Mouse (Mus musculus): ENCODE measurements around the gene Itsn1. TPM values are rescaled to one million over a fixed set of nuclear protein-coding genes. Genes with fewer than 3 reads are reported as not detected.

Itsn1 gene
- polyA plus RNA-seq, 1 experiment: 406 TPM

GRCm38 (mm10) chr16:91789728-91790127 lies 60.6 kb downstream of the Itsn1 start:
- H3K27ac ChIP-seq (ENCODE audit: insufficient read depth, low read depth, low read length): no peak overlapping the region
- TF ChIP-seq POLR2A (IDR thresholded peaks at IDR 0.05; ENCODE audit: insufficient read depth, low read depth, low read length) (no peak), CTCF (IDR thresholded peaks at IDR 0.05; ENCODE audit: insufficient read depth, low read depth, low read length) (no peak)
- 85% methylated on average over 6 of the region's 6 CpGs for WGBS
- peaks cover 16% of the 10 kb centered on the region; the same call in 1 of the 2 replicates for H3K4me1 ChIP-seq (ENCODE audit: control insufficient read depth, insufficient read depth, low read length)
- H3K4me3 ChIP-seq (ENCODE audit: insufficient read depth, low read depth, low read length): no peak overlapping the region

DNA sequence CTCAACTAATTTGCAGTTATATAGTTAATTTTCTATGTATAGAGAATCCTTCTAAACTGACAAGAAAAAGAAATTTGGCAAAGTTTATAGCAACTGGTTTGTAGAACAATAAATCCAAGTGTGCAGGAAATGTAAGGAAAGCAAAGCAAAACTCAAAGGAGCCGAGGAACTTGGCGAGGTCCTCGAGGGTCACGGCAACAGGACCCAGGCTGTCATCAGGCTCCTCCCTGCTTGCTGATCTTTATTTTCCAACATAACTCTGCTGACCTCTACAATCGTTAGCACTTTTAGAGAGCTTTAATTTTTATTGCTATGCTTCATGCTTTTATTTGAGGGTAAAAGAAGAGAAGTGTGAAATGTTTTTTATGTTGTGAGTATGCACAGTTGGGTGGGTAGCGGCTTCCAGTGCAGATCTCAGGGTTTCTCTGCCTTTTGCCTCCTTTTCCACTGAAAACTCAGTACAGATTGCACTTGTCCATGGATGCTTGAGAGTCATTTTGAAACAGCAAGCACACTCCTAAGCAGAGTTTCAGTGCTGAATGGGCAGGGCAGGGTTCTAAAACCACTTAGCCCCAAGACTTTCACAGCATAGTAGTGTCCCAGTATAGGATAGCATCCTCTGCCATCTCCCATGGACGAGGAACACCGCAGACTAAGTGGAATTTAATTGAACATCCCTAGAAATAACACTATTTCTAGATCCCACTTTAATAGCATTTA lies 63.6 kb downstream of the Itsn1 start:
- 43% methylated on average over 8 of the region's 8 CpGs for WGBS
- no peak overlapping the region for H3K4me3 ChIP-seq (ENCODE audit: insufficient read depth, low read depth, low read length)
- H3K4me1 ChIP-seq (ENCODE audit: control insufficient read depth, insufficient read depth, low read length): peaks cover 11% of the 10 kb centered on the region; the same call in 1 of the 2 replicates
- H3K27ac ChIP-seq (ENCODE audit: insufficient read depth, low read depth, low read length): no peak overlapping the region
- TF ChIP-seq POLR2A (IDR thresholded peaks at IDR 0.05; ENCODE audit: insufficient read depth, low read depth, low read length) (no peak), CTCF (IDR thresholded peaks at IDR 0.05; ENCODE audit: insufficient read depth, low read depth, low read length) (no peak)

DNA sequence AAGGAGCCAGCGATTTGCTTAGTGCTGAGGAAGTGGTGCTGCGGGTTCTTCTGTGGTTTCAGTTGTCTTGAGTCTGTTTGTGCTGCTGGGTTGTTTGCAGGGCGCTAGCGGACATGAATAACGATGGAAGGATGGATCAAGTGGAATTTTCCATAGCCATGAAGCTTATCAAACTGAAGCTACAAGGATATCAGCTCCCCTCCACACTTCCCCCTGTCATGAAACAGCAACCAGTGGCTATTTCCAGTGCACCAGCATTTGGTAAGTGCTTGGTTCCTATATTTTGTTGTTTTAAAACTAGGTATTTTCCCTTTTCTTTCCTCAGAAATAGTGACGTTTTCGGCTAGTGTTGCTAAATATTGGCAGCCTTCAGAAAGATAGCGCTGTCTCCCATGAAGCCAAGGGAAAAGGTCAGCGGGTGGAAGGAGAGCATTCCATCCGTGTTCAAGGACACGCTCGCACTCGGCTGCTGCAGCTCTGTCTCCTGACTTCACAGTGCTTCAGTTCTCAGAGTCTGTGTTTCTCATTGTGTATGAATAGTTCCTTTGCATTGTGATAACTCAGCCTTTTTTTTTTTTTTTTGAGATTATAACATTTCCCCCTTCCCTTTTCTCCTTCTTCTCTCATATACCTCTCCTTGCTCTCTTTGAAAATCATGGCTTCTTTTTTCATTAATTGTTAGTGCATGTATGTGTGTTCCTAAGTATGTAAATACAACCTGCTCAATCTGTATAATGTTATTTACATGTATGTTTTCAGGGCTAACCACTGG lies 64.6 kb downstream of the Itsn1 start:
- Histone ChIP-seq H3K4me1 (ENCODE audit: control insufficient read depth, insufficient read depth, low read length) (peaks cover 11% of the 10 kb centered on the region; the same call in 1 of the 2 replicates), H3K27ac (ENCODE audit: insufficient read depth, low read depth, low read length) (no peak overlapping the region), H3K4me3 (ENCODE audit: insufficient read depth, low read depth, low read length) (no peak overlapping the region)
- TF ChIP-seq POLR2A (IDR thresholded peaks at IDR 0.05; ENCODE audit: insufficient read depth, low read depth, low read length) (no peak), CTCF (IDR thresholded peaks at IDR 0.05; ENCODE audit: insufficient read depth, low read depth, low read length) (no peak)
- WGBS: 65% methylated on average over 13 of the region's 13 CpGs

- no peak overlapping the region for H3K4me3 ChIP-seq (ENCODE audit: insufficient read depth, low read depth, low read length)
- WGBS: 66% methylated on average over 7 of the region's 7 CpGs
- TF ChIP-seq POLR2A (IDR thresholded peaks at IDR 0.05; ENCODE audit: insufficient read depth, low read depth, low read length) (no peak), CTCF (IDR thresholded peaks at IDR 0.05; ENCODE audit: insufficient read depth, low read depth, low read length) (no peak)
These were observed 65.2 kb downstream of the Itsn1 start for GRCm38 (mm10) chr16:91794306-91794705.

GRCm38 (mm10) chr16:91795044-91795443 lies 66.0 kb downstream of the Itsn1 start:
- 90% methylated on average over 2 of the region's 2 CpGs for WGBS
- peaks cover 9% of the 10 kb centered on the region; the same call in 1 of the 2 replicates for H3K4me1 ChIP-seq (ENCODE audit: control insufficient read depth, insufficient read depth, low read length)
- TF ChIP-seq POLR2A (IDR thresholded peaks at IDR 0.05; ENCODE audit: insufficient read depth, low read depth, low read length): no peak
- no peak for TF ChIP-seq CTCF (IDR thresholded peaks at IDR 0.05; ENCODE audit: insufficient read depth, low read depth, low read length)

More at GRCm38 (mm10) chr16:91794306-91794705, 65.2 kb downstream of the Itsn1 start:
- no peak overlapping the region for H3K27ac ChIP-seq (ENCODE audit: insufficient read depth, low read depth, low read length)
- peaks cover 11% of the 10 kb centered on the region; the same call in 1 of the 2 replicates for H3K4me1 ChIP-seq (ENCODE audit: control insufficient read depth, insufficient read depth, low read length)

DNA sequence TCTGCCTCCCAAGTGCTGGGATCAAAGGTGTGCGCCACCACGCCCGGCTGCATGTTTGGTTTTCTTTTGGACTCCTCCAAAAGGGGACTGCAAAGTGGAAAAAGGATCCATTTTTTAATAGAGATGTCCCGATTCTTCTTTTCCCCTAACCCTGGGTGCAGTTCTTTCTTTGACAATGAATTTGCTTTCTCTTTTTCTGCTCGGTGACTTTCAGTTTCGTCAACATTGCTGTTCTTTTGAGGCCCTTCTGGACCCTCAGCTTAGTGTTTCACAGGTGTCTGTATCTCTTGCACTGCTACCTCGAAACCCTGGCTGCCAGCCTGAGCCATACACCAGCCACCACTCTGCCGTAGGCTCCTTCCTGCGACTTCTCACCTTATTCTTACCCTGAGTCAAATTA lies 66.5 kb downstream of the Itsn1 start:
- 97% methylated on average over 9 of the region's 9 CpGs for WGBS
- no peak overlapping the region for H3K4me3 ChIP-seq (ENCODE audit: insufficient read depth, low read depth, low read length)
- H3K27ac ChIP-seq (ENCODE audit: insufficient read depth, low read depth, low read length): no peak overlapping the region
- peaks cover 5% of the 10 kb centered on the region; the same call in 1 of the 2 replicates for H3K4me1 ChIP-seq (ENCODE audit: control insufficient read depth, insufficient read depth, low read length)
- TF ChIP-seq POLR2A (IDR thresholded peaks at IDR 0.05; ENCODE audit: insufficient read depth, low read depth, low read length) (no peak), CTCF (IDR thresholded peaks at IDR 0.05; ENCODE audit: insufficient read depth, low read depth, low read length) (no peak)

More at GRCm38 (mm10) chr16:91795044-91795443, 66.0 kb downstream of the Itsn1 start:
- no peak overlapping the region for H3K4me3 ChIP-seq (ENCODE audit: insufficient read depth, low read depth, low read length)
- no peak overlapping the region for H3K27ac ChIP-seq (ENCODE audit: insufficient read depth, low read depth, low read length)

- no peak for TF ChIP-seq POLR2A (IDR thresholded peaks at IDR 0.05; ENCODE audit: insufficient read depth, low read depth, low read length)
- TF ChIP-seq CTCF (IDR thresholded peaks at IDR 0.05; ENCODE audit: insufficient read depth, low read depth, low read length): no peak
- no peak overlapping the region for H3K27ac ChIP-seq (ENCODE audit: insufficient read depth, low read depth, low read length)
These were observed 72.3 kb downstream of the Itsn1 start for GRCm38 (mm10) chr16:91801426-91801825.

GRCm38 (mm10) chr16:91802461-91803062 lies 73.5 kb downstream of the Itsn1 start:
- no peak overlapping the region for H3K27ac ChIP-seq (ENCODE audit: insufficient read depth, low read depth, low read length)
- no peak for TF ChIP-seq CTCF (IDR thresholded peaks at IDR 0.05; ENCODE audit: insufficient read depth, low read depth, low read length)
- no peak for TF ChIP-seq POLR2A (IDR thresholded peaks at IDR 0.05; ENCODE audit: insufficient read depth, low read depth, low read length)

More at GRCm38 (mm10) chr16:91801426-91801825, 72.3 kb downstream of the Itsn1 start:
- WGBS: 88% methylated on average over 13 of the region's 13 CpGs
- Histone ChIP-seq H3K4me1 (ENCODE audit: control insufficient read depth, insufficient read depth, low read length) (no peaks in the 10 kb centered on the region), H3K4me3 (ENCODE audit: insufficient read depth, low read depth, low read length) (no peak overlapping the region)

More at GRCm38 (mm10) chr16:91802461-91803062, 73.5 kb downstream of the Itsn1 start:
- H3K4me1 ChIP-seq (ENCODE audit: control insufficient read depth, insufficient read depth, low read length): no peaks in the 10 kb centered on the region
- WGBS: 62% methylated on average over 5 of the region's 5 CpGs
- H3K4me3 ChIP-seq (ENCODE audit: insufficient read depth, low read depth, low read length): no peak overlapping the region
